Mouse (Mus musculus): ENCODE measurements around the gene Olfr77. TPM values are rescaled to one million over a fixed set of nuclear protein-coding genes. Genes with fewer than 3 reads are reported as not detected.

Gene Olfr77
- polyA plus RNA-seq (2016; fragmentation: Nextera tagmentation; extraction: Ambion mirVana), result 0.20 and 0.27 TPM in 2 replicates

DNA sequence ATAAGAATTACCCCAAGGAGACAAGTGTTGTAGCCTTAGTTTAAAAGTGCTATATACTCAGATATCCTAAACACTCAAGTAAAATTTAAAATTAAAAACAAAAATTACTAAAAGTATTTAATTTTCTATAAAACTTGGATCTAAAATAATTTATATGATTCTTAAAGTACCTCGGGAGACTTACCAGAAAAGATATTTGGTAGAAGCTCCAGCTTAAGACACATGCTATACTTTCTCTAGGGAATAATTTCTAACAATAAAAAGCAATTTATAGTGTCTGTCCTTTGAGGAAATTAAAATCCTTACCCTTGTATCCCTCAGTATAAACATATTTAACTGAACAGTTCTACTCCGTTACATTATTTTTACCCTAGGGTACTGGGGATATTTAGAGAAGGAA lies at the start of gene Olfr77:
Olfr77 (plus strand) TSS at position 301 of the 400 bp plus-strand sequence.
- H3K9ac ChIP-seq (replicated peaks), result no peak within 1 kb of the TSS
- no peaks in the 10 kb centered on the region for H3K27me3 ChIP-seq
- no peak within 1 kb of the TSS for H3K4me3 ChIP-seq (replicated peaks)
- no peaks in the 10 kb centered on the region for H3K36me3 ChIP-seq
- H3K27ac ChIP-seq, result no peak within 1 kb of the TSS
- H3K9me3 ChIP-seq, result peaks cover 14% of the 10 kb centered on the region; the same call in 1 of the 2 replicates
- WGBS, result 87% methylated on average over 2 of the region's 2 CpGs
- no peaks in the 10 kb centered on the region for H3K4me1 ChIP-seq (replicated peaks)
- H3K4me2 ChIP-seq, result no peak within 1 kb of the TSS
- no peak for ATAC-seq (ENCODE audit: insufficient number of reproducible peaks, insufficient read depth, low FRiP score, low TSS enrichment, low read depth)

DNA sequence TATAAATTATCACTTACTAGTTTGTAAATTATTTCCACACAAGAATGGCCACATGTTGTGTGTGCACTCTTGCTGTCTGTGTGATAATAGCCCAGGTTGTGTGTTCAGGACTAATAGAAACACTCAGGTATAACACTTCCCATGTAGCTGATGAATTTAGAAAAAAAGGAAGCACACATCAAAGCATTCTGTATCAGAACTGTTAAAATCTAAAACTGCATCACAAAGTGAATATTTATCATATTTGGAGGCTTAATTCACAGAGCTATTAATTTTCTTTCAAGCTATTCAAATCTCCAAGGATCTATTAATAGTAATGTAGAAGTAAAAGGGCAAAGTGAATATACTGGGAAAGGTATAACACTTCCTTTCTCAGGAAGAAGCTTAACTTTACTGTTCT lies 28.8 kb upstream of the Olfr77 start, which contains the start of gene Olfr862:
Olfr862 (minus strand) TSS at position 101 of the 400 bp plus-strand sequence.
- no peak for ATAC-seq (ENCODE audit: insufficient number of reproducible peaks, insufficient read depth, low FRiP score, low TSS enrichment, low read depth)
- no peak within 1 kb of the TSS for H3K4me2 ChIP-seq
- no peak within 1 kb of the TSS for H3K4me3 ChIP-seq (replicated peaks)
- peaks cover 15% of the 10 kb centered on the region; the same call in 1 of the 2 replicates for H3K9me3 ChIP-seq
- H3K27ac ChIP-seq, result no peak within 1 kb of the TSS
- no peak within 1 kb of the TSS for H3K9ac ChIP-seq (replicated peaks)
- H3K4me1 ChIP-seq (replicated peaks), result no peaks in the 10 kb centered on the region
- H3K27me3 ChIP-seq, result no peaks in the 10 kb centered on the region
- H3K36me3 ChIP-seq, result no peaks in the 10 kb centered on the region

DNA sequence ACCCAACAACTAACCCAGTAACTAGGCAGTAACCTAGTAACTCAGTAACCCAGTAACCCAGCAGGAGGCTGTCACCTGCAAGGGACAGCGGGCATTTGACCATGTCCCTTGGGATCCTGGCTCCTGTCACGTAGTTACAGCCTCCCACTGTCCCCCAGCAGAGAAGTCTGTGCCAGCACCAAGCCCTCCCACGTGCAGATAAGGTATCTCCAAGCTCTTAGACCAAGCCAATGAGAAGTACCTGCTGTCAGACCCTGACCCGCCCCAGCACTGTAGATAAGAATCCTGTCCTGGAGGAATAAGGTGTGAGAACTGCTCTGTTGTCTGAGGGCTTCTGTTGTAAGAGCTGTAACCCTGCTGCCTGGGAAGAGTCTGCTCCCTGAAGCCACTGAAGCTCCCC lies 5.5 kb upstream of the Olfr77 start:
- ATAC-seq (ENCODE audit: insufficient number of reproducible peaks, insufficient read depth, low FRiP score, low TSS enrichment, low read depth), result no peak
- no peak overlapping the region for H3K27ac ChIP-seq
- 61% methylated on average over 4 of the region's 4 CpGs for WGBS

More for the DNA sequence above, 5.5 kb upstream of the Olfr77 start:
- Histone ChIP-seq H3K9ac (replicated peaks) (no peak overlapping the region), H3K4me3 (replicated peaks) (no peak overlapping the region), H3K4me2 (no peak overlapping the region), H3K27me3 (no peaks in the 10 kb centered on the region), H3K4me1 (replicated peaks) (no peaks in the 10 kb centered on the region), H3K36me3 (no peaks in the 10 kb centered on the region), H3K9me3 (peaks cover 11% of the 10 kb centered on the region)

Other genes with a start within 250 kb of the Olfr77 start
- gene Olfr857, start 207.4 kb upstream of the Olfr77 start, polyA plus RNA-seq (2016; fragmentation: Nextera tagmentation; extraction: Ambion mirVana), result not detected in 2 replicates
- not detected in 2 replicates for gene Olfr58, start 136.6 kb upstream of the Olfr77 start, polyA plus RNA-seq (2016; fragmentation: Nextera tagmentation; extraction: Ambion mirVana)
- gene Olfr859, start 112.0 kb upstream of the Olfr77 start, polyA plus RNA-seq (2016; fragmentation: Nextera tagmentation; extraction: Ambion mirVana), result not detected in 2 replicates
- not detected in 2 replicates for gene Olfr860, start 67.1 kb upstream of the Olfr77 start, polyA plus RNA-seq (2016; fragmentation: Nextera tagmentation; extraction: Ambion mirVana)
- not detected in 2 replicates for gene Olfr862, start 28.9 kb upstream of the Olfr77 start, polyA plus RNA-seq (2016; fragmentation: Nextera tagmentation; extraction: Ambion mirVana)
- not detected in 2 replicates for gene Olfr866, start 111.2 kb downstream of the Olfr77 start, polyA plus RNA-seq (2016; fragmentation: Nextera tagmentation; extraction: Ambion mirVana)
- gene Olfr867, start 140.7 kb downstream of the Olfr77 start, polyA plus RNA-seq (2016; fragmentation: Nextera tagmentation; extraction: Ambion mirVana), result not detected in 2 replicates
- gene Olfr868, start 181.8 kb downstream of the Olfr77 start, polyA plus RNA-seq (2016; fragmentation: Nextera tagmentation; extraction: Ambion mirVana), result not detected in 2 replicates
- gene Olfr869, start 212.1 kb downstream of the Olfr77 start, polyA plus RNA-seq (2016; fragmentation: Nextera tagmentation; extraction: Ambion mirVana), result not detected in 2 replicates

Measured in limb, embryonic 12.5 days (tissue).